16 mouse cellular contexts compared by ENCODE assay signal in genomic region chr7:95834236-95834919, GRCm38 (mm10).
DNase-seq lines count a peak whose midpoint lies in the region; ATAC-seq and TF ChIP-seq lines count a peak whose summit lies in the region.
"Had no signal": no experiment of that assay in that cellular context is flagged by ENCODE, and none has a peak within 500 bp of the region (broad histone marks: within the 10 kb centered on the region; RNA-seq: fewer than 3 reads in every experiment).

No protein-coding gene starts in this region.

- no peak overlapping the region for H3K9ac ChIP-seq in forebrain, embryonic 15.5 days (replicated peaks)
- H3K9ac ChIP-seq in hindbrain, embryonic 13.5 days: no peak overlapping the region
- no peak overlapping the region for H3K9ac ChIP-seq in midbrain, embryonic 16.5 days (ENCODE audit: low read depth, low read length)
- H3K9ac ChIP-seq: embryonic facial prominence, embryonic 13.5 days; liver, postnatal 0 days had no signal

- DNase-seq in kidney, postnatal 10 days: peak; percentile 7
- DNase-seq in kidney, adult 11 months: no peak
- DNase-seq in thymus, adult 2 months: no peak
- no peak for DNase-seq in left cerebral cortex, adult 9 months (ENCODE audit: low spot score in 2 of 2)
- DNase-seq: cerebellum, adult 11-12 months; heart, adult 2 months; heart, postnatal 4 days; kidney, postnatal 36 days; liver, postnatal 0 days had no signal

- no peak overlapping the region for H3K4me2 ChIP-seq in forebrain, embryonic 15.5 days (replicated peaks)
- no peak overlapping the region for H3K4me2 ChIP-seq in hindbrain, embryonic 13.5 days
- H3K4me2 ChIP-seq in midbrain, embryonic 16.5 days (ENCODE audit: low read length): no peak overlapping the region
- H3K4me2 ChIP-seq: embryonic facial prominence, embryonic 13.5 days had no signal

- 0 out of 2 replicates have a peak overlapping the region, but pooled peaks have one; percentile 46 for H3K27ac ChIP-seq in forebrain, embryonic 15.5 days (replicated peaks)
- H3K27ac ChIP-seq in hindbrain, embryonic 13.5 days: no peak overlapping the region
- no peak overlapping the region for H3K27ac ChIP-seq in midbrain, embryonic 16.5 days (ENCODE audit: low read length)
- H3K27ac ChIP-seq in thymus, adult 2 months (ENCODE audit: control insufficient read depth, insufficient read depth, low read length): no peak overlapping the region
- H3K27ac ChIP-seq: embryonic facial prominence, embryonic 13.5 days; heart, adult 2 months; macrophage had no signal

- TF ChIP-seq POLR2A in thymus, adult 2 months (IDR thresholded peaks at IDR 0.05; ENCODE audit: control insufficient read depth, extremely low read depth, insufficient read depth, low read length, poor library complexity): no peak

- no peak overlapping the region for H3K4me3 ChIP-seq in forebrain, embryonic 15.5 days
- no peak overlapping the region for H3K4me3 ChIP-seq in hindbrain, embryonic 13.5 days
- H3K4me3 ChIP-seq in midbrain, embryonic 16.5 days (ENCODE audit: low read depth, low read length): no peak overlapping the region
- H3K4me3 ChIP-seq in thymus, adult 2 months (ENCODE audit: control insufficient read depth, insufficient read depth, low read length): no peak overlapping the region
- H3K4me3 ChIP-seq: embryonic facial prominence, embryonic 13.5 days; heart, adult 2 months had no signal

- H3K9me3 ChIP-seq in forebrain, embryonic 15.5 days: no peaks in the 10 kb centered on the region
- no peaks in the 10 kb centered on the region for H3K9me3 ChIP-seq in hindbrain, embryonic 13.5 days
- H3K9me3 ChIP-seq in midbrain, embryonic 16.5 days (replicated peaks; ENCODE audit: control insufficient read depth, low read length, poor library complexity, severe bottlenecking): no peaks in the 10 kb centered on the region
- H3K9me3 ChIP-seq: embryonic facial prominence, embryonic 13.5 days had no signal

- H3K27me3 ChIP-seq in forebrain, embryonic 15.5 days: no peaks in the 10 kb centered on the region
- H3K27me3 ChIP-seq in hindbrain, embryonic 13.5 days: no peaks in the 10 kb centered on the region
- H3K27me3 ChIP-seq in midbrain, embryonic 16.5 days (ENCODE audit: control insufficient read depth, insufficient read depth, low read depth, low read length): no peaks in the 10 kb centered on the region
- H3K27me3 ChIP-seq in thymus, adult 2 months (ENCODE audit: control insufficient read depth, insufficient read depth, low read length): no peaks in the 10 kb centered on the region
- H3K27me3 ChIP-seq: embryonic facial prominence, embryonic 13.5 days had no signal

- WGBS in forebrain, embryonic 15.5 days: 22% methylated on average over 10 of the region's 10 CpGs
- WGBS in hindbrain, embryonic 13.5 days: 40% methylated on average over 10 of the region's 10 CpGs
- WGBS in midbrain, embryonic 16.5 days: 43% methylated on average over 10 of the region's 10 CpGs
- WGBS in thymus, adult 2 months: 91% methylated on average over 10 of the region's 10 CpGs

- peak; percentile 83 for ATAC-seq in forebrain, embryonic 15.5 days (replicated peaks)
- peak; percentile 75; the same call in 1 of the 2 replicates for ATAC-seq in hindbrain, embryonic 13.5 days (ENCODE audit: low FRiP score)
- ATAC-seq in midbrain, embryonic 16.5 days: 0 out of 2 replicates have a peak, but pooled peaks have one; percentile 32
- ATAC-seq in inflammation-experienced regulatory T-cells, adult 6 months: no peak
- ATAC-seq: activated CD4-positive, CD25-positive, alpha-beta regulatory T cell, adult 4 months; liver, postnatal 0 days had no signal

- H3K36me3 ChIP-seq in forebrain, embryonic 15.5 days: no peaks in the 10 kb centered on the region
- no peaks in the 10 kb centered on the region for H3K36me3 ChIP-seq in hindbrain, embryonic 13.5 days
- H3K36me3 ChIP-seq in midbrain, embryonic 16.5 days (ENCODE audit: control insufficient read depth, insufficient read depth, low read length): no peaks in the 10 kb centered on the region
- H3K36me3 ChIP-seq in thymus, adult 2 months (ENCODE audit: control insufficient read depth, insufficient read depth, low read length): no peaks in the 10 kb centered on the region
- H3K36me3 ChIP-seq: embryonic facial prominence, embryonic 13.5 days had no signal

- no peak for TF ChIP-seq CTCF in thymus, adult 2 months (IDR thresholded peaks at IDR 0.05; ENCODE audit: borderline replicate concordance, control insufficient read depth, extremely low read depth, insufficient read depth, low read length, poor library complexity)

- H3K4me1 ChIP-seq in forebrain, embryonic 15.5 days: peaks cover 9% of the 10 kb centered on the region
- peaks cover 6% of the 10 kb centered on the region; the same call in 1 of the 2 replicates for H3K4me1 ChIP-seq in hindbrain, embryonic 13.5 days (replicated peaks)
- no peaks in the 10 kb centered on the region for H3K4me1 ChIP-seq in midbrain, embryonic 16.5 days (ENCODE audit: control insufficient read depth, insufficient read depth, low read length)
- no peaks in the 10 kb centered on the region for H3K4me1 ChIP-seq in thymus, adult 2 months (replicated peaks; ENCODE audit: control insufficient read depth, insufficient read depth, low read length)
- H3K4me1 ChIP-seq: embryonic facial prominence, embryonic 13.5 days had no signal
